Mouse (Mus musculus) T-helper 1 cell (primary cell): ENCODE measurements around the gene Mpped1.

Experiments used
- in situ Hi-C: fragments of 300-600 bp; cut with MboI, MseI; formaldehyde crosslinking; loops from one replicate; pipeline ENCODE4 v1.15.1; 2025; ENCODE audit warnings: high pct_unique_total_duplicates

Mpped1 gene

DNA sequence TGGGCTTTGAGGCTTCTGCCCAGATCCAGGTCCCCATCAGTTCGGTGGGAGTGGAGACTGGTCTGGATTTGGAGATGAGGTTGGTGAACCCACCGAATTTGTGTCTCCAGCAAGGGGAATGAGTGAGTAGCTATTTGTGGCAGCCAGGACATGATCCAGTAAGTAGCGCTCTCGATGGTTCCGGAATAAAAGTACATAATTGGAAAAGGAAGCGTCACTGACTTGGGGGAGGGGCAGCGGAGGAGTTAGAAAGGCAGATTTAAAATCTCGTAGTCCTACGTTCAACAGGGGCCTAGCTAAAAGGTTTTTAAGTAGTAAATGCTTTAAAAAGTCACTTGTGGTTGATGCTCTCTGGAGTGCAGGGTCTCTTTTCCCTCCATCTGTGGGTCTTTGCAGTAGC lies 5.5 kb downstream of the Mpped1 start:
- in situ Hi-C loops, result loop anchor here (5.0 kb wide), 1 partner anchor 842 kb away; no protein-coding TSS in a partner anchor

GRCm38 (mm10) chr15:83789046-83789445 lies 9.8 kb downstream of the Mpped1 start:
- in situ Hi-C loops, result no loop called here

DNA sequence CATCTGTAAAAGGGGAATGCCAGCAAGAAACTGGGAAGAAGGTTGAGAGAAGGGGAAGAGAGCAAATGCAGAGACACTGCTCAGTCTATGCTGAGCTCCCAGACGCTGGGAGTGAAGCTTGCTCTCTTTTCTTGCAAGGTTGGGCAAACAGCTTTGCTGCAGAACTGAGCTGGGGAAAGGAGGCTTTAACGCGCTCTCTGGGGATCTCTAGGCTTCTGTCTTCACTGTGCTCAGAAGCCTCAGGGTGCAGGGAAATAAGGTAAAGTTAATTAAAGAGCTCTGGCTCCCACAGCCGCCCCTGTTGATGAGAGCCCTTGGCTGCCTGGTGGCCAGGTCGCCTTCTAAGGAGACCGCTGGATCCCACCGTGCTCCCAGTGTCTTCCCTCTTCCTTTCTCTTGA lies 17.7 kb downstream of the Mpped1 start:
- in situ Hi-C loops, result no loop called here

DNA sequence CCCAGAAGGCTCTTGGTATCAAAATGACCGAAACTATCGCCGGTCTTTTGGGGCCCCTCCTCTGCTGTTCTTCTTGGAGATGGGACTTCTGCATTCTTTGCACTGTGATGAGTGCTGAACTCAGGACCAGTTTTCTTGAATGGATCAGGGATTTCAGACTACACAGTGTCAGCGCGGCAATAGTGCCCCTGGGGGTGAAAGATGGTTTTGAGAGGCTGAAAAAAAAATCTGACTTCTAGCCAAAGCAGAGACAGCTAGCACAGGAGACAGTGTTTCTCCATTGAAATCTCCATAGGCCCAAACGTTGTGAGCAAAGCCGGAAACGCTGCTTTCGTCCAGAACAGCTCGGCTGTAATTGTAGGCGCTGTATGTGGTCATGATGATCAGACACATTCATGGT lies 19.7 kb downstream of the Mpped1 start:
- in situ Hi-C loops, result no loop called here

- in situ Hi-C loops, result no loop called here
These were observed 21.7 kb downstream of the Mpped1 start for GRCm38 (mm10) chr15:83801011-83801410.

GRCm38 (mm10) chr15:83814106-83814505 lies 34.8 kb downstream of the Mpped1 start:
- in situ Hi-C loops, result no loop called here

- in situ Hi-C loops, result no loop called here
These were observed 48.7 kb downstream of the Mpped1 start for GRCm38 (mm10) chr15:83828011-83828410.

GRCm38 (mm10) chr15:83829226-83829625 lies 50.0 kb downstream of the Mpped1 start:
- in situ Hi-C loops, result no loop called here

- in situ Hi-C loops, result no loop called here
These were observed 53.0 kb downstream of the Mpped1 start for GRCm38 (mm10) chr15:83832265-83832664.

DNA sequence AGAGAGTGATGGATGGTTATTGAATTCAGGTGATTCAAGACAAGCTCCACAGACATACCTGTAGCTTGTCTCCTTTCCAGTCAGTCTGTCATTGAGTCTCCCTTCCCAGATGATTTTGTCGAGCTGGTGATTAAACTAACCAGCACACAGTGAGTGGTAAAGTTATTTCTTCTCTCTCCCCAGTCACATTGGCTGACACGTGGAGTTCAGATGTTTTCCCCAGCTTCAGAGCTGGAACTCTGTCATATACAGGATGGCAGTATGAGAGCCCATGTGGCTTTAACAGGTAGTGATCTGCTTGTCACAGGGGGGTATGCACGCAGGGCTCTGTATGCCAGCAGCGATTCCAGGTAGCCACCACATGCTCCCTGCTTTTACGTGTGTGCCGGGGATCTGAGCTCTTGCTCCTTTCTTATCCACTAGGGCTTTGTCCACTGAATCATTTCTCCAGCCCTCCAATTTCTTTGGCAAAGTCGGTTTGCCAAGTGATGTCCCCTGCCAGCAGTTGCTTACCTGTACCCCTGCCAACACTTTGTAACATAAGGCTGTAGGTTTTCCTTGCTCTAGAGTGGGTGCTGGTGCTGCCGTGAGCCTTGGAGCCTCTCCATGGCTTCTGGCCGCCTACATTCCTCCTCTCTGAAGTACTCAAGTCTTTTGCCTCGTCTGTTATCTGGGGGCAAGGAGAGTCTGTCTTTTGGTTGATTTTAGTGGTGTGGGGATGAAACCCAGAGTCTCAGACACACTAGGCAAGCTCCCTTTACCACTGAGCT lies 61.9 kb downstream of the Mpped1 start:
- in situ Hi-C loops, result no loop called here

GRCm38 (mm10) chr15:83842419-83842818 lies 63.2 kb downstream of the Mpped1 start:
- in situ Hi-C loops, result no loop called here

DNA sequence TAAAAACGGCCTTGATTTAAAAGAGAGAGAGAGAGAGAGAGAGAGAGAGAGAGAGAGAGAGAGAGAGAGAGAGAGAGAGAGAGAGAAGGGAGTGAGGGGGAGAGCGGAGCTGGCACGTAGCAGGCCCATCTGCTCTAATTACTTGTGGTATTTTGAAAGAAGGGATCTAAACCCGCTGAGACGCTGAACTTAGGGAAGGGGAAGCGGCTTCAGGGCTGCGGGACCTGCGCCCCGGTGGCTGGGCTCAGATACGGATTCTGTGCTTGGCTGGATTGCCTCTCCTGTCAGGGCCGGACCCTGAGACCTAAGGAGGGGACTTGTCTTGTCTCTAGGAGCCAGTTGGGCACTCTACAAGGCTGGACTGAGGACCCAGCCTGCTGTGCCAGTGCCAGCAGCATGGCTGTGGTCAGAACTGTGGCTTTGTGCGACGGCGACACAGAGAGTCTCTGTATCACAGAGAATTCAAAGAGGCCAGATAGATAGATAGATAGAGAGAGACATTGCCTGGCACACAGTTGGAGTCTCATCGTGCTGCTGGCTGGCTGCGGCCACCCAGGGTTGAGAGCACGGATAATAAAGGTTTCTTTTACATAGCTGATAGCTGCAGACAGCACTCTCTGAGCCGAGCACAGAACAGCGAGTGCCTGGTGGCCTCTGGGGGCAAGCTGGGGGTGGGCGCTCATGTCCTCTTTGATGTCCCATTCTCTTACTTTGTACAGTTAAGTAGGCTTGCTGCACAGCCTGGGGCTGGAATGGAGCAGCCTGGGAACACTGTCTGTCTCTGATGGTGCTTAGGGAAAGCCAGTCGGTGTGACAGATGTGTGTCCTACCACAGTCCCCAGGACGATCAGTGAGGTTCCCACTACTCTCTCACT lies 63.9 kb downstream of the Mpped1 start:
- in situ Hi-C loops, result no loop called here

- in situ Hi-C loops, result no loop called here
These were observed 66.5 kb downstream of the Mpped1 start for GRCm38 (mm10) chr15:83845734-83846133.

DNA sequence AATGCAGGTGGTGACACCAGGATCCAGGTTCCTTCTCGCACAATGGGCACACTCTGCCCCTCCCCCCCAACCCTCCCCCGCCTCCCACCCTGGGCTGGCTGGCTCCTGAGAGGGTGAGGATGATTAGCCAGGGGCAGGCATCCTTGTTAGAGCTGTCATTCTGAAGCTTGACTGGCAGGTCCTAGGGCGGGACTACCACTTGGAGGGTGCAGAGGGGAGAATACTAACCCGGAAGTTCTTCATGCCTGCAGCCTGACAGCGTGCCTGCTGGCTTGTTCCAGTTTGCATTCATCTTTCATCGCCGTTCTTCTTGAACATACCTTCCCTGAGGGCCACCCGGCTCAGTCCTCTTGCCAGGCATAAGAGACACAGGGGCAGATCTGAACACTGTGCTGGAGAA lies 67.3 kb downstream of the Mpped1 start:
- in situ Hi-C loops, result no loop called here

- in situ Hi-C loops, result no loop called here
These were observed 68.2 kb downstream of the Mpped1 start for GRCm38 (mm10) chr15:83847512-83847911.

GRCm38 (mm10) chr15:83848193-83848592 lies 68.9 kb downstream of the Mpped1 start:
- in situ Hi-C loops, result no loop called here

GRCm38 (mm10) chr15:83853400-83853811 lies 74.1 kb downstream of the Mpped1 start:
- in situ Hi-C loops, result loop anchor here (25.0 kb wide), 1 partner anchor 209 kb away; the partner anchor contains the start of gene Efcab6

GRCm38 (mm10) chr15:83857129-83857528 lies 77.9 kb downstream of the Mpped1 start:
- in situ Hi-C loops, result loop anchor here (25.0 kb wide), 1 partner anchor 205 kb away; the partner anchor contains the start of gene Efcab6

DNA sequence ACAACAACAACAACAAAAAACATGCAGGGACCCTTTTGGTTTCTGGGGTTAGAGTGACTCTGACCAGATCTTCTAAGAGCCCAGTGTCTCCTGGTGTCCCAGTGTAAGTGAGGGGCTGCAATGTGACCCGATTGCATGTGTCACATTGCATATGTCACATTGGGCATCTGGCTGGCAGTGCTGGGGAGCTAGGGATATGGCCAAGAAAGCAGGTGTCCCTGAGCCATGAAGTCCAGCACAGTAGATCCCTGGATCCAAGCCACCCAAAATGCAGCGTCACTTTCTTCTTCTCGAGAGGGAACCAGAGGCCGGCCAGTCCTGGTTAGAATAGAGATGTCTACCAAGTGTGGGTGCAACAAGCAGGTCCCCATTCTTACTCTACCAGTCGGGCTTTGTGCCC lies 86.4 kb downstream of the Mpped1 start:
- in situ Hi-C loops, result loop anchor here (25.0 kb wide), 1 partner anchor 197 kb away; the partner anchor contains the start of gene Efcab6

- in situ Hi-C loops, result loop anchor here (25.0 kb wide), 1 partner anchor 191 kb away; the partner anchor contains the start of gene Efcab6
These were observed 91.7 kb downstream of the Mpped1 start for GRCm38 (mm10) chr15:83870936-83871335.

DNA sequence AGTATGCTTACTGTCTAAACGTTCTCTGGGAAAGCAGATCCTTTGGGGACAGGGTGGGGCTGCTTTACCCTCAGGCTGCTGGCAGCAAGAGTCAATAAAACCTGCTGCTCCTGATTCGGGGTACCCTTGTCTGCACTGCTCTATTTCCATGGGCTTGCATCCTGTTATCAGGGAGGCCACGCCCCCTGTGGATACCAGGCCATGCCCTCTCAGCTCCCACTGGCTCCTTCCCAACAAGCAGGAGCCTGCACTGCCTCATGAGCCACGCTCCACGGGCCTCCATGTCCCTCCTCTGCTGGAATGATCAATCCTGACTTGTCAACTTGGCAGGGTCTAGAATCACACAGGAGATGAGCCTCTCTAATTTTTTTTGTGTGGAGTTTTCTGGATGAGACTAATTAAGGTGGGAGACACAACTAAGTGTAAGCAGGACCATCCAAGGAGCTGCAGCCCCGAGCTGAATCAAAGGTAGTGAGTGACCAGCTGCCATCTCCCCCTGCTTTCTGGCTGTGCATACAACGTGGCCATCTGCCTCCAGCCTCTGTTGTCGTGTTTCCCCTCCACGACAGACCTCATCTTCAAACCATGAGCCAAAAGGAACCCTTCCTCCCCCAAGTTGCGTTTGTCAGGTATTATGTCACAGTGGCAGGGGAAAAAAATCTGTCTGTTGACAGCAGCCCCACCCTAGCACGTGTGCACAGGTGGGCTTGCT lies 98.0 kb downstream of the Mpped1 start:
- in situ Hi-C loops, result no loop called here

- in situ Hi-C loops, result no loop called here
These were observed 98.6 kb downstream of the Mpped1 start for GRCm38 (mm10) chr15:83877898-83878297.
